Mouse (Mus musculus): ENCODE measurements around the gene Ybx3. TPM values are rescaled to one million over a fixed set of nuclear protein-coding genes. Genes with fewer than 3 reads are reported as not detected.

The Ybx3 gene
- polyA plus RNA-seq, 1 experiment: 357 TPM

GRCm38 (mm10) chr6:131419614-131420013 lies 31.3 kb upstream of the Ybx3 start:
- Histone ChIP-seq H3K4me3 (ENCODE audit: low read depth, low read length) (no peak overlapping the region), H3K9me3 (replicated peaks; ENCODE audit: control insufficient read depth, insufficient read depth, low read length, poor library complexity, severe bottlenecking) (no peaks in the 10 kb centered on the region), H3K4me1 (ENCODE audit: control insufficient read depth, insufficient read depth, low read length) (no peaks in the 10 kb centered on the region), H3K36me3 (ENCODE audit: control insufficient read depth, insufficient read depth, low read length, poor library complexity, severe bottlenecking) (no peaks in the 10 kb centered on the region), H3K27me3 (ENCODE audit: control insufficient read depth, insufficient read depth, low read length, poor library complexity, severe bottlenecking) (no peaks in the 10 kb centered on the region), H3K9ac (ENCODE audit: low read depth, poor library complexity, severe bottlenecking) (no peak overlapping the region), H3K27ac (ENCODE audit: insufficient read depth, low read length) (no peak overlapping the region)
- TF ChIP-seq CTCF (IDR thresholded peaks at IDR 0.05; ENCODE audit: low read depth, low read length) (no peak), POLR2A (IDR thresholded peaks at IDR 0.05; ENCODE audit: insufficient read depth, low read length) (no peak), EP300 (IDR thresholded peaks at IDR 0.05; ENCODE audit: insufficient read depth, low read depth, low read length) (no peak)

DNA sequence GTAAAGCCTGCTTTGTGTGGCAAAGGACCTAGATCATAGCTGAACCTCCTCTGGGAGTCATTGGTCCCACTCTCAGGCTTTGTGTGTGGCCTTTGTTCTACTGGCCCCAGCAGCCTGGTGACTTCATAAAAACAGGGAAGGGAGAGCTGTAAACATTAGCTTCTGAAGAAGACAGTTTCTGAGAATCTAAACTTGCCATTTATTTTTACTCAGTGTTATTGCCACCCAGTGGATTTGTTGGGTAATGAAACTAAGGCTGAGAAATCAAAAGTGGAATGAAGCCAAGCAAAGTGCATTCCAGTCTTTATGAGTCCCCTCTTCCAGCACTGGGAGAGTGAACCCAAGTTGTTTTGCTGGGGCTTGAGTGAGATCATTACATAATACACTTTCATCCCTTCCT lies 30.5 kb upstream of the Ybx3 start:
- TF ChIP-seq EP300 (IDR thresholded peaks at IDR 0.05; ENCODE audit: insufficient read depth, low read depth, low read length) (no peak), CTCF (IDR thresholded peaks at IDR 0.05; ENCODE audit: low read depth, low read length) (no peak), POLR2A (IDR thresholded peaks at IDR 0.05; ENCODE audit: insufficient read depth, low read length) (no peak)
- Histone ChIP-seq H3K4me3 (ENCODE audit: low read depth, low read length) (no peak overlapping the region), H3K27ac (ENCODE audit: insufficient read depth, low read length) (no peak overlapping the region), H3K9ac (ENCODE audit: low read depth, poor library complexity, severe bottlenecking) (no peak overlapping the region), H3K27me3 (ENCODE audit: control insufficient read depth, insufficient read depth, low read length, poor library complexity, severe bottlenecking) (no peaks in the 10 kb centered on the region), H3K4me1 (ENCODE audit: control insufficient read depth, insufficient read depth, low read length) (no peaks in the 10 kb centered on the region), H3K9me3 (replicated peaks; ENCODE audit: control insufficient read depth, insufficient read depth, low read length, poor library complexity, severe bottlenecking) (no peaks in the 10 kb centered on the region), H3K36me3 (ENCODE audit: control insufficient read depth, insufficient read depth, low read length, poor library complexity, severe bottlenecking) (no peaks in the 10 kb centered on the region)

DNA sequence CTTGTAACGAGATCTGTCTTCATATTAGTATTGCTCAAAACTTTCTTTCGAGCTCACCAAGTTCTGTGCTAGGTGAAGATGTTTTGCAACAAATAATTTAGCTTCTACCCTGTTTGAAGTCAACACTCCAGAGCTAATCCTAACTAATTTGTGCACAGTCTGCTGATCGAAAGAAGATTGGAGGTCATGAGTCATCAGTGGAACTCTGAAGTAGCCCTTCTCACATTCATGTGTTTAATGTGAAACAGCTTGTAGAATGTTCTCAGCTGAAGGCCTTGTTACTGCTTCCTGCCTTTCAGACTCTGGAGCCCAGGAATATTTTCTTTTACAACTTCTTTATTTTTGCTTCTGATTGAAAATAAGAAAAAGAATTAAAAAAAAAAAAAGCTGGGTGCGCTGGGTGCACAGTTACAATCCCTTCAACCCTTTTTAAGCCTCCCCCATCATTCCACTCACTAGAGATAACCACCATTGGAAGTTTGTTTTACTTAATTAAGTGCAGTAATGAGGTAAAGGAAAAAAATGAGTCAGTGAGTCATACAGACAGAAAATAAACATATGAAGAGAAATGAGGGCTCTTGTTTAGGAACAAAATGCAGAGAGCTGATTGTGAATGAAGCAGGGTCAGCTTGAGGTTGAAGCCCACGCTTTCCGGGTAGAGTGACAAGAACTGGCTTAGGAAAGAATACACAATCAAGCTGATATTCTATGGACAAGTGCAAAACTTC lies 23.0 kb upstream of the Ybx3 start:
- H3K4me1 ChIP-seq (ENCODE audit: control insufficient read depth, insufficient read depth, low read length): no peaks in the 10 kb centered on the region
- H3K36me3 ChIP-seq (ENCODE audit: control insufficient read depth, insufficient read depth, low read length, poor library complexity, severe bottlenecking): no peaks in the 10 kb centered on the region
- no peaks in the 10 kb centered on the region for H3K9me3 ChIP-seq (replicated peaks; ENCODE audit: control insufficient read depth, insufficient read depth, low read length, poor library complexity, severe bottlenecking)
- TF ChIP-seq CTCF (IDR thresholded peaks at IDR 0.05; ENCODE audit: low read depth, low read length) (no peak), POLR2A (IDR thresholded peaks at IDR 0.05; ENCODE audit: insufficient read depth, low read length) (no peak), EP300 (IDR thresholded peaks at IDR 0.05; ENCODE audit: insufficient read depth, low read depth, low read length) (no peak)
- no peak overlapping the region for H3K4me3 ChIP-seq (ENCODE audit: low read depth, low read length)
- no peak overlapping the region for H3K9ac ChIP-seq (ENCODE audit: low read depth, poor library complexity, severe bottlenecking)
- H3K27ac ChIP-seq (ENCODE audit: insufficient read depth, low read length): no peak overlapping the region
- no peaks in the 10 kb centered on the region for H3K27me3 ChIP-seq (ENCODE audit: control insufficient read depth, insufficient read depth, low read length, poor library complexity, severe bottlenecking)

- Histone ChIP-seq H3K27me3 (ENCODE audit: control insufficient read depth, insufficient read depth, low read length, poor library complexity, severe bottlenecking) (no peaks in the 10 kb centered on the region), H3K9ac (ENCODE audit: low read depth, poor library complexity, severe bottlenecking) (no peak overlapping the region), H3K36me3 (ENCODE audit: control insufficient read depth, insufficient read depth, low read length, poor library complexity, severe bottlenecking) (no peaks in the 10 kb centered on the region), H3K27ac (ENCODE audit: insufficient read depth, low read length) (no peak overlapping the region), H3K4me3 (ENCODE audit: low read depth, low read length) (no peak overlapping the region), H3K4me1 (ENCODE audit: control insufficient read depth, insufficient read depth, low read length) (no peaks in the 10 kb centered on the region), H3K9me3 (replicated peaks; ENCODE audit: control insufficient read depth, insufficient read depth, low read length, poor library complexity, severe bottlenecking) (no peaks in the 10 kb centered on the region)
- no peak for TF ChIP-seq POLR2A (IDR thresholded peaks at IDR 0.05; ENCODE audit: insufficient read depth, low read length)
- no peak for TF ChIP-seq CTCF (IDR thresholded peaks at IDR 0.05; ENCODE audit: low read depth, low read length)
- TF ChIP-seq EP300 (IDR thresholded peaks at IDR 0.05; ENCODE audit: insufficient read depth, low read depth, low read length): no peak
These were observed 18.7 kb upstream of the Ybx3 start for GRCm38 (mm10) chr6:131406957-131407356.

GRCm38 (mm10) chr6:131405896-131406295 lies 17.6 kb upstream of the Ybx3 start:
- Histone ChIP-seq H3K27me3 (ENCODE audit: control insufficient read depth, insufficient read depth, low read length, poor library complexity, severe bottlenecking) (no peaks in the 10 kb centered on the region), H3K9me3 (replicated peaks; ENCODE audit: control insufficient read depth, insufficient read depth, low read length, poor library complexity, severe bottlenecking) (no peaks in the 10 kb centered on the region), H3K4me3 (ENCODE audit: low read depth, low read length) (no peak overlapping the region), H3K36me3 (ENCODE audit: control insufficient read depth, insufficient read depth, low read length, poor library complexity, severe bottlenecking) (no peaks in the 10 kb centered on the region), H3K9ac (ENCODE audit: low read depth, poor library complexity, severe bottlenecking) (no peak overlapping the region), H3K27ac (ENCODE audit: insufficient read depth, low read length) (no peak overlapping the region), H3K4me1 (ENCODE audit: control insufficient read depth, insufficient read depth, low read length) (no peaks in the 10 kb centered on the region)
- TF ChIP-seq CTCF (IDR thresholded peaks at IDR 0.05; ENCODE audit: low read depth, low read length): no peak
- TF ChIP-seq EP300 (IDR thresholded peaks at IDR 0.05; ENCODE audit: insufficient read depth, low read depth, low read length): no peak
- no peak for TF ChIP-seq POLR2A (IDR thresholded peaks at IDR 0.05; ENCODE audit: insufficient read depth, low read length)

- H3K36me3 ChIP-seq (ENCODE audit: control insufficient read depth, insufficient read depth, low read length, poor library complexity, severe bottlenecking): no peaks in the 10 kb centered on the region
- no peak overlapping the region for H3K4me3 ChIP-seq (ENCODE audit: low read depth, low read length)
- H3K9ac ChIP-seq (ENCODE audit: low read depth, poor library complexity, severe bottlenecking): no peak overlapping the region
- H3K27me3 ChIP-seq (ENCODE audit: control insufficient read depth, insufficient read depth, low read length, poor library complexity, severe bottlenecking): no peaks in the 10 kb centered on the region
- H3K4me1 ChIP-seq (ENCODE audit: control insufficient read depth, insufficient read depth, low read length): no peaks in the 10 kb centered on the region
- no peaks in the 10 kb centered on the region for H3K9me3 ChIP-seq (replicated peaks; ENCODE audit: control insufficient read depth, insufficient read depth, low read length, poor library complexity, severe bottlenecking)
- H3K27ac ChIP-seq (ENCODE audit: insufficient read depth, low read length): no peak overlapping the region
- no peak for TF ChIP-seq EP300 (IDR thresholded peaks at IDR 0.05; ENCODE audit: insufficient read depth, low read depth, low read length)
- TF ChIP-seq POLR2A (IDR thresholded peaks at IDR 0.05; ENCODE audit: insufficient read depth, low read length): no peak
- no peak for TF ChIP-seq CTCF (IDR thresholded peaks at IDR 0.05; ENCODE audit: low read depth, low read length)
These were observed 16.9 kb upstream of the Ybx3 start for GRCm38 (mm10) chr6:131405174-131405573.

Data from ES-Bruce4 (cell line).